Mouse (Mus musculus): ENCODE measurements around the gene Gm12216. TPM values are rescaled to one million over a fixed set of nuclear protein-coding genes. Genes with fewer than 3 reads are reported as not detected.
"Not testable (repeated sequence)": the region's sequence is repeated elsewhere in the genome, so short reads cannot be mapped to it uniquely, and the experiment has no call there.

The Gm12216 gene
- 1 to 10 TPM in 1 of 2 experiments, under 1 TPM in 1; 0.85 to 1.5 TPM for total RNA-seq (2021)

DNA sequence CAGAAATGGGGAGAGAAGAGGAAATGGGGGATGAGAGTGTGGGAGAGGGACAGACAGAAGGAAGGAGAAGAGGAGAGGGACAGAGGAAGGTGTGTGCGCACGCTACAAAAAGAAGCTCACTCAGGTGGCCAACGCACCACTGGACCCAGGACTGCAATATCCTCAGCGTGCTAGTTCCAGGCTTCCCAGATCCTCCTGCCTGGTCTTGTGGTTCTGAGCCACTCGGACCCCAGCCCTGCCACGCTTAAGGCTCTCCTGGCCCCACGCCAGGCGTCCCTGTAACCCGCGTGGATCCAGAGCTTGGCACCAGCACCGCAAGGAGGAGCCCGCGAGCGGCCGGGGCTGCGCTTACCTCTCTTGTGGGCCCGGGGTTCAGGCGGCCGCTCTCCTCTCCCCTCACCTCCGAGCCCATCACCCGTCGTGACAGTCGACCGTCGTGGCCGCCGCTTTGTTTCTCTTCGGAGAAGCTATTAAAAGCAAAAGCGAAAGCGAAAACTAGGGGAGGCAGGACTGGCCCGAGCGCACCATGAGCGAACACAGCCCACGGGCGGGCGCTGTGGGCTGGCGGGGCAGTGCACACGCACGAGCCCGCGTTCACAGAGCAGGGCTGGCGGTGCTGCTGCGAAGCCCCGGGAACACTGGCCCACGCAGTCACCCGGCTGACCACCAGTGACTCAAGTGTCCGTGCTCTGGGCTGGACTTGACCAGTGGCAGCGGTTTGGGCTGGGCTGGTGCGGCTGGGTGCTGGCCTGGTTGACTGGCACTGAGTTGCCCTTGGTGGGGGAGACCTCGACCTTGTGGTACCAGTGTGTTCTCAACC is at the start of gene Gm12216:
TSS of gene Gm12216 (minus strand) at position 496 of the 820 bp plus-strand sequence.
- peak in 1 of 2 experiments; percentile 51 for DNase-seq (ENCODE audit: extremely low spot score in 1 of 2, low spot score in 2 of 2)
- intact Hi-C loops (cut with DNase I): not testable (repeated sequence)

GRCm38 (mm10) chr11:53908686-53909085 is 49.6 kb upstream of the Gm12216 start:
- DNase-seq (ENCODE audit: extremely low spot score in 1 of 2, low spot score in 2 of 2): no peak
- intact Hi-C loops (cut with DNase I): no loop called here

GRCm38 (mm10) chr11:53904534-53904925 is 45.5 kb upstream of the Gm12216 start:
- no peak for DNase-seq (ENCODE audit: extremely low spot score in 1 of 2, low spot score in 2 of 2)
- intact Hi-C loops (cut with DNase I): no loop called here

- DNase-seq (ENCODE audit: extremely low spot score in 1 of 2, low spot score in 2 of 2): peak in 1 of 2 experiments; percentile 77
- intact Hi-C loops (cut with DNase I): no loop called here
These were observed 44.9 kb upstream of the Gm12216 start for GRCm38 (mm10) chr11:53903781-53904533.

DNA sequence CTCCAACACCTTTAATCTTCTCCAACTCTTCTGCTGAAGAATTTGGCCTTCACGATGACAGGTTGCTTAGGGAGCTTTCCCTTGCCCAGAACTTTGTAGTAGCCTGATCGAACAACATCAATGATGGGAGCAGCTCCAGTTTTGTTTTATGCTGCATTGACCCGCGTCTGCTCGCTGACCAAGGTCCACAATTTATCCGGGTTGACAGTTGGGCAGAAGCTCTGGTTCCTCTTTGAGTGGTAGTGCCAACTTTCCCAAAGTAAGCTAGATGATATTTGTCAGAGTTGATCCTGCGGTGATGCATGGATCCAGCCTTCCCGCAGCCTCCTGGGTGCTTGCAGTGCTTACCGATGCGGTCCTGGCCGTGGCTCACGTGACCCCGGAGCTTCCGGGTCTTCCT is 43.7 kb upstream of the Gm12216 start:
- intact Hi-C loops (cut with DNase I): no loop called here
- no peak for DNase-seq (ENCODE audit: extremely low spot score in 1 of 2, low spot score in 2 of 2)

GRCm38 (mm10) chr11:53900991-53901390 is 41.9 kb upstream of the Gm12216 start:
- DNase-seq (ENCODE audit: extremely low spot score in 1 of 2, low spot score in 2 of 2): no peak
- intact Hi-C loops (cut with DNase I): no loop called here

GRCm38 (mm10) chr11:53899981-53900380 is 40.9 kb upstream of the Gm12216 start:
- intact Hi-C loops (cut with DNase I): no loop called here
- no peak for DNase-seq (ENCODE audit: extremely low spot score in 1 of 2, low spot score in 2 of 2)

GRCm38 (mm10) chr11:53899004-53899403 is 39.9 kb upstream of the Gm12216 start:
- intact Hi-C loops (cut with DNase I): no loop called here
- DNase-seq (ENCODE audit: extremely low spot score in 1 of 2, low spot score in 2 of 2): no peak

GRCm38 (mm10) chr11:53896935-53897334 is 37.9 kb upstream of the Gm12216 start:
- no peak for DNase-seq (ENCODE audit: extremely low spot score in 1 of 2, low spot score in 2 of 2)
- intact Hi-C loops (cut with DNase I): no loop called here

DNA sequence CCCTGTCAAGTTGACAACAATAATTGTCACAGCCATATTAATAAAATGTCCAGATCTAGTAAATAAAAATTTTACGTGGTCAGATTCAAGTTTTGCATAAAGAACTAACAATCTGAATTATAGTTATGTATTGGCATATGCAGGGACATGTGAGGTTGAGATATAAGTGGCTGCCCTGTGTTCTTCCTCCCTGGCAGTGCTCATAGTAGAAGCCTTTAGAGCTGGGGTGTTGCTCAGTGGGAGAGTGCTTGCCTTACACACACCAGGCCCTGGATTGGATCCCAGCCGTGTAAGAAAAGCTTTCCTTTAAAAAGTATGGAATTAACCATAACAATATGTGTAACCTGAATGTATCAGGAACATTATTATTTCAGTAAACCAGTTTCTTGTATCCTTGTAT is 34.4 kb upstream of the Gm12216 start:
- intact Hi-C loops (cut with DNase I): loop anchor here (5.0 kb wide), 1 partner anchor 89 kb away; the partner anchor contains the start of gene Slc22a21
- no peak for DNase-seq (ENCODE audit: extremely low spot score in 1 of 2, low spot score in 2 of 2)

- intact Hi-C loops (cut with DNase I): loop anchor here (5.0 kb wide), 1 partner anchor 89 kb away; the partner anchor contains the start of gene Slc22a21
- DNase-seq (ENCODE audit: extremely low spot score in 1 of 2, low spot score in 2 of 2): peak in 1 of 2 experiments; percentile 23
These were observed 33.8 kb upstream of the Gm12216 start for GRCm38 (mm10) chr11:53892716-53893416.

DNA sequence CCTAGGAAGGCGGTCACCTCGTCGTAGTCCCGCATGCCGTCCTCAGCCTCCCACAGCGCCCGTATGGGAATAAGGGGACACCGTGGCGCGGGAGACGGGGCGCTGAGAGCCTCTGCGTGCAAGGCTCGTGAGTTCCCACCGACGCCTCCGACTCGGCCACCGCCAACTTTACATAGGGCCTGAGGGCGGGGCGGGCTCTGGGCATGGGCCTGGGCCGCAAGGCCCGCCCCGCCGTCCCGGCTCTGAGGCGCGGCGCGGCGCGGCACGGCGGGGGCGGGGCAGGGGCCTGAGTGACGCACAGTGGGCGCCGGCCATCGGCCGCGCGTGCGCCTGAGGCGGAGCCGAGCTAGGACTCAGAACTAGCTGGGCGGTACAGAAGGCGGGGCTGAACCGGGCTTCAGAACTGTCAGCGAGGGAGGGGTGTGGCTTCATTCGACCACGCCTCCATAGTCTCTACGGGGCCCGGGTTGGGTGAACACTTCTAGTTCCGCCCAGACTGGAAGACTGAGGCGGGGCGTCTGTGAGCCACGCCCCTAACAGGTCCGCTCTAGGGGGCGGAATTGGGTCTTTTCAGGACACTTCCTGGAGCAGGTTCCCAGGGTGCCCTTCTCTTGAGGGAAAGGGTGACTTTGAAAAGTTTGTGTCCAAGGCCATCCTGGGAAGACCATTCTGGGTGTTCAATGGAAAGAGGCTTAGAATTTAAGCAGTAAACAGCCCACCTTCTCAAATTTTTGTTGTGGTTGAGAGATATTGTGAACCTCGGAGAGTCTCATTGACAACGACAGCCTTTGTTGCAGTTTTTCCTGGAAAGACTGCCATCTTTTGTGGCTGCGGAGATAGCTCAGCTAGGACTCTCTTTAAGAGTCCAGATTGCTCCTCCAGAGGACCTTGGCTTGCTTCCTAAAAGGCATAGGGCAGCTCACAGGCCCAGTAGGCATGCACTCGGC is 32.7 kb upstream of the Gm12216 start, which contains the start of gene Slc22a5:
TSS of gene Slc22a5 (minus strand) at position 156 of the 947 bp plus-strand sequence.
- peak; percentile 99 for DNase-seq (ENCODE audit: extremely low spot score in 1 of 2, low spot score in 2 of 2)
- intact Hi-C loops (cut with DNase I): loop anchor here (5.0 kb wide), 1 partner anchor 91 kb away; the partner anchor contains the start of gene Slc22a21

GRCm38 (mm10) chr11:53890906-53891504 is 31.9 kb upstream of the Gm12216 start:
- intact Hi-C loops (cut with DNase I): loop anchor here (5.0 kb wide), 1 partner anchor 91 kb away; the partner anchor contains the start of gene Slc22a21
- peak; percentile 40 to 44 for DNase-seq (ENCODE audit: extremely low spot score in 1 of 2, low spot score in 2 of 2)

- intact Hi-C loops (cut with DNase I): loop anchor here (5.0 kb wide), 1 partner anchor 92 kb away; the partner anchor contains the start of gene Slc22a21
- DNase-seq (ENCODE audit: extremely low spot score in 1 of 2, low spot score in 2 of 2): no peak
These were observed 31.2 kb upstream of the Gm12216 start for GRCm38 (mm10) chr11:53890225-53890624.

DNA sequence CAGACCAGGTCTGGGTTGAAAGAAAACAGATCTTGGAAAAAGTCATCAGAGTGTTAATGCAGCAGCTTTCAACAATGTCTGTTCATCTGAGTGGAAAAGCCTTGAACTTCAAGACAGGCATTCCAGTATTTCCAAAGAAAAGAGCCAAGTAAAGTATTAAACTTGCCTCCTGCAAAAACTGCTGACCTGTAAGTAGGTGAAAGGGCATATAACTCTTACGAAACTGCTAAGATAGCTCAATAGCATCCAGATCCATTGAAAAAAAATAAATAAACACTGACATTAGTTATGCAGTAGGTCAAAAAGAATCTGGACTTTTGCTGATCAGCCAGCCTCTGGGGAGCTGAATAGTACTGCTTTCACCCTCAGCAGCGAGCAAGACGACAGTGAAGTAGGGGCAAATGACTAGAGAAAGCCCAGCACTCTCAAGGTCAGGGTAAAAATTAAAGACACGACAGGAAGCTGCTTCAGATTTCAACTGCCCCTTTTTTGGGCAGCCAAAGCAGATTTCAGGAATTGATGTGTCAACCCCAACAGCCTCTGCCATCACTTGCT is 30.1 kb upstream of the Gm12216 start:
- DNase-seq (ENCODE audit: extremely low spot score in 1 of 2, low spot score in 2 of 2): no peak
- intact Hi-C loops (cut with DNase I): no loop called here

- intact Hi-C loops (cut with DNase I): no loop called here
- DNase-seq (ENCODE audit: extremely low spot score in 1 of 2, low spot score in 2 of 2): no peak
These were observed 29.2 kb upstream of the Gm12216 start for GRCm38 (mm10) chr11:53888242-53888641.

DNA sequence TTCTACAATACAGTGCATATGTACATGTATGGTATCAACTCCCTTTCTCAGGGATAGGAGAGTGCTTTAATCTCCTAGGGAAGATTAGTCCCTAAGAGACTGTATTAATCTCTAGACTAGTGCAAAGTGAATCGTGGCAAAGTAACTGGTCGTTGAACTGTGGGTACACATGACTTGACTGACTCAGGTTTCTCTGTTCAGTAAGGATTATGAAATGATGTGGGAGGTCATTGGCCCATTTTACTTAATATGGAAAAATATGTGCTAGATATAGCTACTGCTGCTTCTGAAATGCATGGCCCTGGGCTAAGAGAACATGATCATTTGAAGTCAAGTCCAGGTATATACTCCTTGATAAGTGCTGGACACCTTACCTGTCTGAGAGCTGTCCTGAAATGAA is 24.2 kb upstream of the Gm12216 start:
- intact Hi-C loops (cut with DNase I): no loop called here
- no peak for DNase-seq (ENCODE audit: extremely low spot score in 1 of 2, low spot score in 2 of 2)
